Mouse (Mus musculus): ENCODE data around the gene Pcp2. TPM values are rescaled to one million over a fixed set of nuclear protein-coding genes. Genes with fewer than 3 reads are reported as not detected.

Pcp2 gene
- 0.32 and 0.85 TPM in 2 replicates for polyA plus RNA-seq (2016; fragmentation: Nextera tagmentation; extraction: Ambion mirVana)

DNA sequence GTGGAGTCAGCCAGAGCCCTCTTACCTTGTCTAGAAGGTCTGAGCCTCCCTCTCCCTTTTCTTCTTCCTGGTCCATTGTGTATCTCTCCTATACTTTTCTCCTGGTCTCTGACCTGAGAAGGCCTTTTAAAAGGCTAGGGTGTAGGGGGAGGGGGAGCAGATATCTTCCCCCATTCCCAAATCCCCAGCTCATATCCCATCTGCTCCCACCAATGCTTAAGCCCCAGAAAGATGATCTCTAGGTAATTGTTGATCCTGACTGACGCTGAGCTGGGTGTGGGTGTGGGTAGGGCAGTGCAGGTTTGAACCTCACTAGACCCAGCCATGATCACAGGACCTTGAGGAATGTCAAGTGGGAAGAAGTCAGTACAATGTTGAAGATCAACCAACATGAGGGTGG is at the start of gene Pcp2:
Gene Pcp2, minus strand, starts transcription at position 101 of the 400 bp plus-strand sequence.
- Histone ChIP-seq H3K27ac (no peak within 1 kb of the TSS), H3K27me3 (ENCODE audit: poor library complexity, severe bottlenecking) (peaks cover 14% of the 10 kb centered on the region), H3K4me1 (peaks cover 11% of the 10 kb centered on the region), H3K4me3 (no peak within 1 kb of the TSS; the same call in 1 of the 2 replicates), H3K9me3 (no peaks in the 10 kb centered on the region), H3K36me3 (replicated peaks) (no peaks in the 10 kb centered on the region)
- WGBS = 51% methylated on average over 1 of the region's 1 CpGs
- no peak for DNase-seq (ENCODE audit: extremely low spot score, low spot score)

DNA sequence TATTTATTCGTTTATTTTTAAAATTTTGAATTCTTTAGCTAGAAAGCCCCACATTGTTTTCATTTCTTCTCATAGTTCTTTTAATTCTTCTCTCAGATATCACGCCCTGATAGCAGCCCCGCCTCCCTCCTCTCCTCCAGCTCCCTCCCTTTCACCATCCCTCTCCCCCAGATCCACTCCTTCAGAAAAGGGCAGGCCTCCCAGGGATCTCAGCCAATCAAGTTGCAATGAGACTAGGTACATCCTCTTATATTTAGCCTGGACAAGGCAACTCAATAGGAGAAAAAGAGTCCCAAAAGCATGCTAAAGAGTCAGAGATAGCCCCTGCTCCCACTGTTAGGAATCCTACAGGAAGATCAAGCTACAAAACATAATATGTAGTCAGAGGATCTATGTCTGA is 49.3 kb upstream of the Pcp2 start:
- peaks cover 33% of the 10 kb centered on the region for H3K4me1 ChIP-seq
- peaks cover 3% of the 10 kb centered on the region; the same call in 1 of the 2 replicates for H3K9me3 ChIP-seq
- DNase-seq (ENCODE audit: extremely low spot score, low spot score) = no peak
- H3K36me3 ChIP-seq (replicated peaks) = peaks cover 14% of the 10 kb centered on the region
- WGBS = 50% methylated on average over 3 of the region's 3 CpGs
- no peak overlapping the region for H3K27ac ChIP-seq
- no peaks in the 10 kb centered on the region for H3K27me3 ChIP-seq (ENCODE audit: poor library complexity, severe bottlenecking)
- no peak overlapping the region for H3K4me3 ChIP-seq

DNA sequence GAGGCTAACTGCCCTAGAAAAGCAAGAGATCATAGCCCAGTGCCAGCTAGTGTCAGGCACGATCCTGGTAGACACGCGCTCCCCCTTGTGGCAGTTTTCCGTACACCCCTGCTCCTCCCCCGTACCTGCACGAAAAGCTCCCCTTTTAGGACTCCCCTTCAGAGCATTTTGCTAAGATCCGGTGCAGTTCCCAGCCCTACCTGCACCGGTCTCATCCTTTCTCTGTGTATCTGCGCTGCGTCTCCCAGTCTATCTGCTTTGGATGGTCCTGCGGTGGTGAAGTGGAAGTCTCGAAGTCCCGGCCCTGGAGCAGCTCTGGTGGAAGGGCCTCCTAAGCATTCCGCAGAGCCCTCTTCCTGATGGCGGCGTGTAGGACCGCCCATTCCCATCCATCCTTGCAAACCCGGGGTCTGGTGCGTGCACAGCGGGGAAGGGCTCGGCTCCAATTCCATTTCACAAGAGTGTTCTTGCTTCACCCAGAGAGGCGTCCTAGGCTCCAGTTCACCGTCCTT is 46.7 kb upstream of the Pcp2 start, which contains the start of gene Fcor:
Gene Fcor, minus strand, starts transcription at position 383 of the 512 bp plus-strand sequence.
- Histone ChIP-seq H3K4me1 (peaks cover 20% of the 10 kb centered on the region), H3K36me3 (replicated peaks) (no peaks in the 10 kb centered on the region), H3K9me3 (no peaks in the 10 kb centered on the region), H3K4me3 (peak within 1 kb of the TSS; percentile 62), H3K27me3 (ENCODE audit: poor library complexity, severe bottlenecking) (no peaks in the 10 kb centered on the region), H3K27ac (peak within 1 kb of the TSS; percentile 89)
- DNase-seq (ENCODE audit: extremely low spot score, low spot score) = peak; percentile 81
- WGBS = under 1% methylated on average over 23 of the region's 23 CpGs

DNA sequence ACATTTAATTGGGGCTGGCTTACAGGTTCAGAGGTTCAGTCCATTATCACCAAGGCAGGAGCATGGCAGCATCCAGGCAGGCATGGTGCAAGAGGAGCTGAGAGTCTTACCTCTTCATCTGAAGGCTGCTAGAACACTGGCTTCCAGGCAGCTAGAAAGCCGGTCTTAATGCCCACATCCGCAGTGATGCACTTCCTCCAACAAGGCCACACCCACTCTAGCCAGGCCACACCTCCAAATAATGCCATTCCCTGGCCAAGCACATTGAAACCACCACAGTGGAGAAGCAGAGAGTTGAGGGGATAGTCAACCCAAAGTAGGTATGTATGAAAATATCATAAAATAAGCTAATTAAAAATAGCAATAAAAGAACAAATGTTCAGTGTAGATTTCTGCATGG is 45.0 kb upstream of the Pcp2 start:
- no peak overlapping the region for H3K4me3 ChIP-seq
- no peaks in the 10 kb centered on the region for H3K27me3 ChIP-seq (ENCODE audit: poor library complexity, severe bottlenecking)
- no peaks in the 10 kb centered on the region for H3K9me3 ChIP-seq
- H3K4me1 ChIP-seq = peaks cover 14% of the 10 kb centered on the region
- 77% methylated on average over 2 of the region's 2 CpGs for WGBS
- no peak overlapping the region for H3K27ac ChIP-seq
- no peak for DNase-seq (ENCODE audit: extremely low spot score, low spot score)
- no peaks in the 10 kb centered on the region for H3K36me3 ChIP-seq (replicated peaks)

DNA sequence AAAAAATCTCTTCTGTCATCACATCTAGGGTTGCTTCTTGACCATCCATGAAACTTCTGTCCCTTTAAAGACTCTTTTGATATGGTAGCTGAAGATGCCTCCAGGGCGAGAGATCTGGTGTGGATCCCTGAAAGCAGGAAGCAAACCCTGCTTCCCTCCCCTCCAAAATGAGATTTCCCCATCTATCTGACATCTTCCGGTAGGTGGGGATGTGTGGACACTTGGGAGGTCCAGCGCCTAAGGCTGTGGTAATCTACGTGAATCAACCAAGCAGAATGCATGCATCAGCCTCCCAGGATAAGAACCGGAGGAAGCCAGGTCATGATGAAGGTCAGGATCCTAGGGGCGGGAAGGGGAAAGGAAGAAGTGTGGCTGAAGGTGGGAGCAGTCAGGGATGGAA is 40.2 kb upstream of the Pcp2 start, which contains the start of gene Mcemp1:
Gene Mcemp1, plus strand, starts transcription at position 248 of the 400 bp plus-strand sequence.
- WGBS = 83% methylated on average over 6 of the region's 6 CpGs
- H3K27me3 ChIP-seq (ENCODE audit: poor library complexity, severe bottlenecking) = no peaks in the 10 kb centered on the region
- DNase-seq (ENCODE audit: extremely low spot score, low spot score) = no peak
- H3K36me3 ChIP-seq (replicated peaks) = no peaks in the 10 kb centered on the region
- no peak within 1 kb of the TSS for H3K27ac ChIP-seq
- no peaks in the 10 kb centered on the region for H3K4me1 ChIP-seq
- H3K9me3 ChIP-seq = no peaks in the 10 kb centered on the region
- no peak within 1 kb of the TSS for H3K4me3 ChIP-seq

DNA sequence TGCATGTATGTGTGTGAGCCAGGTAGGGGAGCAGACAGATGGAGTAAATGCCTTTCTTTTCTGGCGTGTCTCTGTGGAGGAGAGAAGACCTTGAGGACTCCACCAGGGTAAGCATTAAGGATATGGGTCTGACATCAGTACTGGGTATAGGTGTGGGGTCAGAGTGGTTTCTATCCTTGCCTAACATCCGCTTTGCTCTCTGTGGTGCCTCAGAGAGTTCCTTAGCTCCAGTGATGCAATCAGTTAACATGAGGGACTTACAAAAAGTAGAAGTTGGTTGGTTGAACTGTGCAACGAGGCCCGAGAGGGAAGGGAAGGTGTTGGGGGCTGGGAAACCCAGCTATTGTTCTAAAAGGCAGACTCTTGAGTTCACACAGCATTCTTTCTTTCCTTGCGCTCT is 39.1 kb upstream of the Pcp2 start:
- WGBS = 71% methylated on average over 5 of the region's 5 CpGs
- no peak overlapping the region for H3K27ac ChIP-seq
- no peaks in the 10 kb centered on the region for H3K27me3 ChIP-seq (ENCODE audit: poor library complexity, severe bottlenecking)
- H3K36me3 ChIP-seq (replicated peaks) = no peaks in the 10 kb centered on the region
- no peaks in the 10 kb centered on the region for H3K4me1 ChIP-seq
- no peaks in the 10 kb centered on the region for H3K9me3 ChIP-seq
- H3K4me3 ChIP-seq = no peak overlapping the region
- DNase-seq (ENCODE audit: extremely low spot score, low spot score) = no peak

DNA sequence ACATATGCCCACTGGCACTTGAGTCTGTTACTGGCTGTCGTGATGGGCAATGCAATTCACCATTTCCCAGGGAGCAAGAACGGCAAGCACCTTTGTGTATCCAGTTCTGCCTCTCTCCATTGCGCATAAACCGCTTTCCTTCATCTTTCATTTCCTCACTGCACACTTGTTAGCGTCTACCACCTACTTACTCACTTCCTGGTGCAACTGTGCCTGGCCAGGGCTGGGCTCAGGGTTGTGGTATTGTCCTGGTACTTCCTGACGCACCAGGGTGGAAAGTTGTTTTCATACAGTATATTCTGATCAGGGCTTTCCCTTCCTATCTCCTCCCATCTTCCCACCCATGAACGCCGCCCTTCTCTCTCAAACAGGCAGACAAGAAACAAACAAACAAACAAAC is 35.5 kb upstream of the Pcp2 start:
- Histone ChIP-seq H3K4me3 (no peak overlapping the region), H3K4me1 (peaks cover 11% of the 10 kb centered on the region), H3K9me3 (no peaks in the 10 kb centered on the region), H3K27me3 (ENCODE audit: poor library complexity, severe bottlenecking) (no peaks in the 10 kb centered on the region), H3K36me3 (replicated peaks) (no peaks in the 10 kb centered on the region), H3K27ac (no peak overlapping the region)
- 89% methylated on average over 8 of the region's 8 CpGs for WGBS
- no peak for DNase-seq (ENCODE audit: extremely low spot score, low spot score)

DNA sequence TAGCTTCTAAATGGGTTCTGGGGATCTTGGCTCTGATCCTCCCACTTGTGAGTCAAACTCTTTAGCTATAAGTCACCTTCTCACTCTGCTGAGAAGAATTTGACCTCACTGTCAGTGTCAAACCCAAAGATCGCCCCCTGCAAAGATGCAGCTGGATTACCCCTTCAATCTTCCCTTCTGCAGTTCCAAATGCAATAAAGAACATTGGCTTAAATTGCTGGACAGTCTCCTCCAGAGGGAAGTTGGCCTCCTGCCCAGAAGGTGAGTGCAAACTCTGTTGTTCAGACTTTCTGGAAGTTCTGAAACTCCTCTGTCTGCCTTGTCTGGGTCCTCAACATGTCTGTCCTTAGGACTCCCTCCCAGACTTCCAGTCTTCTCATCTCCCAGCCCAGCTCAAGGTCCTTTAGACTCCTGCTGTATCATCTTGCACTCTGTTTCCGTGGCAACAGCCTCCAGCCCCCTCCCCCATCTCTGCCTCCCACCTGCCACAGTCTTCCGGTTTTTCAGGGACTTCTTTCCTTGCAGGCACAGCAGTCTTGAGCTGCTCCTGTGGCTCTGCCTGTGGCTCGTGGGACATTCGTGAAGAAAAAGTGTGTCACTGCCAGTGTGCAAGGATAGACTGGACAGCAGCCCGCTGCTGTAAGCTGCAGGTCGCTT is 31.5 kb upstream of the Pcp2 start:
- Histone ChIP-seq H3K36me3 (replicated peaks) (no peaks in the 10 kb centered on the region), H3K9me3 (no peaks in the 10 kb centered on the region), H3K4me3 (peak overlapping the region; percentile 32), H3K27ac (peak overlapping the region; percentile 54), H3K4me1 (peaks cover 11% of the 10 kb centered on the region), H3K27me3 (ENCODE audit: poor library complexity, severe bottlenecking) (no peaks in the 10 kb centered on the region)
- WGBS = 26% methylated on average over 7 of the region's 7 CpGs
- DNase-seq (ENCODE audit: extremely low spot score, low spot score) = peak; percentile 39

DNA sequence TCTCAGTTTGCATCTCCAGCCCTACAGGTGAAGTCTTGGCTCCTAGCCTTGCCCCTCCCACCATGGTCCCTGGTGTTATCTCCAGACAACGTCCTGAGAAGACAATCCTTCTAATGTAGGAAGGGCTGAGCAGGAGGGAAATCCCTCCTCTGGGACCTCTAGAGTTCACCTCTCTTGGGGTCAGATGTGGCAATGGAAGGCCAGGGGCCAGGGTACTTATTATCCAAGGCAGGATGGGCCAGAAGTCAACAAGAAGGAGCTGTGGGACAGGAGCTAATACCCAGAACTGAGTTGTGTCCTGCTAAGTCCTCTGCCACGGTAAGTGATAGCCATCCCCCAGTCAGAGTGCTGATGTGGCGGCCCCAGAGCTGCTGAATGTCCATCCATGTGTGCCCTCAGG is 30.2 kb upstream of the Pcp2 start, which contains the start of gene Retn:
Gene Retn, plus strand, starts transcription at position 245 of the 400 bp plus-strand sequence.
- WGBS = 77% methylated on average over 3 of the region's 3 CpGs
- no peaks in the 10 kb centered on the region for H3K27me3 ChIP-seq (ENCODE audit: poor library complexity, severe bottlenecking)
- DNase-seq (ENCODE audit: extremely low spot score, low spot score) = no peak

DNA sequence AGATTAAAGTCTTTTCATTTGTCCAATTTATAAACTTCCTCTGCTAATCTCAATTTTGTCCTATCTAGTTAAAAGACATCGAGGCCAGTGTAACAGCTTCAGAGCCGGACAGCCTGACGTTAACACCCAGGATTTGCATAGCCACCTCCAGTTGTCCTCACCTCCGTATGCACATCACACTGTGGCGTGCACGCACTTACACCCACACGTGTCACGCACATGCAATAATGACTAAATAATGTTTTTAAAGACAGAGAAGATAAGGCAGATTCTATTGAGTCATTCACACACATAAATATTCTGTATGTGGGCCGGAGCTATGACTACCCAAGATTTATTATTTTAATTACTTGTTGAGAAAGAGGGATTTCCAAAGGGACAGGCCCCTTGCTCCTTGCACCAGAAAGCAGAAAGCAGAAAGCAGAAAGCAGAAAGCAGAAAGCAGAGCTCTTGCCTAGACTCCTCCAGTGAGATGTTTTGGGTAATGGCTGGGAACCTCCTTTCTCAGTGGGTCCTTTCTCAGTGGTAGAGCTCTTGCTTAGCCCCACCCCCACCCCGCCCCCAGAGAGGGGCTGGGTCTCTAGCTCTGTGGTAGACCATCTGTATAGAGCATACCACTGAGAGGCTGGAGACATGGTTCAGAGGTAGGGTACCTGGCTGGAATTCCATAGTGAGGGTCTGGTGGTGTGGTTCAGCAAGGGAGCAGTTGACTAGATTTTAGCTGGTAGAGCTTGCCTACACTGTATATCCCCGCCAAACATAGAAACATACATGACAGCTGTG is 29.6 kb upstream of the Pcp2 start:
- H3K9me3 ChIP-seq = no peaks in the 10 kb centered on the region
- peaks cover 11% of the 10 kb centered on the region for H3K4me1 ChIP-seq
- H3K27me3 ChIP-seq (ENCODE audit: poor library complexity, severe bottlenecking) = no peaks in the 10 kb centered on the region
- no peak for DNase-seq (ENCODE audit: extremely low spot score, low spot score)
- no peak overlapping the region for H3K4me3 ChIP-seq
- WGBS = 76% methylated on average over 11 of the region's 11 CpGs
- no peak overlapping the region for H3K27ac ChIP-seq
- no peaks in the 10 kb centered on the region for H3K36me3 ChIP-seq (replicated peaks)

More for the DNA sequence above, 30.2 kb upstream of the Pcp2 start, which contains the start of gene Retn:
- Histone ChIP-seq H3K9me3 (no peaks in the 10 kb centered on the region), H3K36me3 (replicated peaks) (no peaks in the 10 kb centered on the region), H3K4me1 (peaks cover 11% of the 10 kb centered on the region), H3K4me3 (no peak within 1 kb of the TSS), H3K27ac (no peak within 1 kb of the TSS)

DNA sequence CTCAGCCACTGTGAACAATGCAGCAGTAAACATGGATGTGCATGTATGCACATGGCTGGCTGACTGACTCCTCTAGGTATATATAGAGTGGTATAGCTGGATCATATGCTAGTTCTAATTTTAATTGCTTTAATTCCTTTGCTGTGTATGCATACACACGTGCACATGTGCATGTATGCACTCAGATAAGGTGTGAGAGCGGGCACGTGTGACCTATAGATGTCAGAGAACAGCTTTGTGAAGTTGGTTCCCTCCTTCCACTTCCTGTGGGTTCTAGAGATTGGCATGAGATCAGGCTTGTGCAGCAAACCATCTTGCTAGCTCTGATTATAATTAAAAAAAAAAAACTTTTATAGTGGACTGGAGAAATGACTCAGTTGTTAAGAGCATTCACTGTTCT is 27.5 kb upstream of the Pcp2 start:
- Histone ChIP-seq H3K36me3 (replicated peaks) (no peaks in the 10 kb centered on the region), H3K27me3 (ENCODE audit: poor library complexity, severe bottlenecking) (no peaks in the 10 kb centered on the region), H3K27ac (no peak overlapping the region), H3K4me3 (no peak overlapping the region), H3K9me3 (no peaks in the 10 kb centered on the region), H3K4me1 (peaks cover 11% of the 10 kb centered on the region)
- DNase-seq (ENCODE audit: extremely low spot score, low spot score) = no peak
- WGBS = 70% methylated on average over 3 of the region's 3 CpGs

DNA sequence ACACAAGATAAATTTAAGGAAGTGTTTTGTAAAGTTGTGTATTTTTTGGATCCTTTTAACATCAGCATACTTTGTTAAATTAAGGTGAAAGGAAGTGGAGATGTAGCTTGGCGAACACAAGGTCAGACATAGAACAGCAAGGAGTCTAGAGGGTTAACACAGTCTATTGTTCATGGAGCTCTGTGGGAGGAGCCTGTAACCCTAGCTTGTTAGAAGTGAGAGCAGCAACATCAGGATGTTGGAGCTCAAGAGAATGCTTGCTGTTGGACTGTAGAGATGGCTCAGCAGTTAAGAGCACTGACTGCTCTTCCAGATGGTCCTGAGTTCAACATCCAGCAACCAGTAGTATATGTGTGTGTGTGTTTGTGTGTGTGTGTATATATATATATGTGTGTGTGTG is 23.6 kb upstream of the Pcp2 start:
- no peaks in the 10 kb centered on the region; the same call in 1 of the 2 replicates for H3K4me1 ChIP-seq
- H3K9me3 ChIP-seq = no peaks in the 10 kb centered on the region
- no peak overlapping the region for H3K4me3 ChIP-seq
- no peak for DNase-seq (ENCODE audit: extremely low spot score, low spot score)
- no peaks in the 10 kb centered on the region for H3K36me3 ChIP-seq (replicated peaks)
- WGBS = 30% methylated on average over 1 of the region's 1 CpGs
- no peak overlapping the region for H3K27ac ChIP-seq
- H3K27me3 ChIP-seq (ENCODE audit: poor library complexity, severe bottlenecking) = no peaks in the 10 kb centered on the region

DNA sequence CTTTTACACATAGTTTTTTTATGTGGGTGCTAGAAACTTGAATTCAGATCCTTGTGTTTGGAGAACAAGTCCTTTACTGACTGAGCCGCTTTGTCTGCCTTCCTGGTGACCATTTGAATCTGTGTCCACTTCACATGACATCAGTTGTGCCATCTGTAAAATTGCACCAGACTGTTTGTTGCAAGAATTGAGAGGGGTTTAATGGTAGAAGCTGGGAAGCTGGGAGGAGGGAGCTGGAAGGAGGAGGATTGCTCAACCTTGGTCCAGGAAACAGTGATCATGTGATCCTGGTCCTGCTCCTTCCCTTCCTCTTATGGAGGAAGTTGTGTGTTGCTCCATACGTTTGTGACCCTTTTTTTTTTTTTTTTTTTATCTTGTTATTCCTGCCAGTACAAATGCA is 22.9 kb upstream of the Pcp2 start:
- Histone ChIP-seq H3K27me3 (ENCODE audit: poor library complexity, severe bottlenecking) (no peaks in the 10 kb centered on the region), H3K4me3 (no peak overlapping the region), H3K27ac (no peak overlapping the region), H3K9me3 (no peaks in the 10 kb centered on the region), H3K36me3 (replicated peaks) (no peaks in the 10 kb centered on the region), H3K4me1 (no peaks in the 10 kb centered on the region; the same call in 1 of the 2 replicates)
- 65% methylated on average over 2 of the region's 2 CpGs for WGBS
- no peak for DNase-seq (ENCODE audit: extremely low spot score, low spot score)
